Mouse (Mus musculus) olfactory bulb, adult 2 months (tissue): ENCODE data around the gene Soat1.

Experiments
- CTCF ChIP-seq: fragments of 200-500 bp; IDR thresholded peaks from 2 replicates; pipeline ENCODE4 v1.5.1; 2012; ENCODE audit warnings: low read depth, mild to moderate bottlenecking, low read length, moderate library complexity; ENCODE audit not compliant: insufficient read depth
- POLR2A ChIP-seq: fragments of 200-500 bp; IDR thresholded peaks from 2 replicates; pipeline ENCODE4 v1.6.1; 2012; ENCODE audit warnings: mild to moderate bottlenecking, low read depth, low read length, moderate library complexity; ENCODE audit not compliant: insufficient read depth

- TF ChIP-seq CTCF (no peak), POLR2A (no peak)
Measured at GRCm38 (mm10) chr1:156449089-156449488, 25.0 kb downstream of the Soat1 start.
